Mouse (Mus musculus) left cerebral cortex, adult 18-20 months (tissue): ENCODE results near the gene B430305J03Rik. TPM values are rescaled to one million over a fixed set of nuclear protein-coding genes. Genes with fewer than 3 reads are reported as not detected.

Source experiments
- DNase-seq, 2 experiments: peaks; one replicate each; pipeline ENCODE4 v3.0.0; 2021 to 2022; ENCODE audit warnings: low spot score in 2 of 2, mixed read lengths in 1 of 2
- total RNA-seq, 2 experiments: library from RNA; stranded (reverse); gene quantifications; 2 replicates each; pipeline ENCODE4 v1.2.3; 2021

The B430305J03Rik gene
- total RNA-seq, 2 experiments from 2014 or later, result 3.0 TPM

DNA sequence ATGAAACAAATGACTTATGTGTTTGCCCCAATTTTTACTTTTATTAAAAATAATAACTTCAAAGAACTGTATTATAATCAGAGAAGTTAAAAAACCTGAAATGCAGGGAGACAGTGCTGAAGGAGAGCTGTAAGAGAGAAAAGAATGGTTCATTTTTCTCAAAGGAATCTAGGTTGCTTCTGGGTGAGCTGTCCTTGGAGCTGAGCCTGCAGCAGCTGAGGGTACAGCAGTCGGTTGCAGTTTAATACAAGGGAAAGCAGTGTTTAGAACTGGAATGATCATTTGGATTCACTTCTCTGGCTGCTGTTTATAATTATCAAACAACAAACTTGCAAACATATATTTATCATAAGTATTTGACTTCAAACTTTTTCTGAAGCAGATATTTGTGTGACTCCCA, 16.3 kb downstream of the B430305J03Rik start:
- DNase-seq, result no peak

DNA sequence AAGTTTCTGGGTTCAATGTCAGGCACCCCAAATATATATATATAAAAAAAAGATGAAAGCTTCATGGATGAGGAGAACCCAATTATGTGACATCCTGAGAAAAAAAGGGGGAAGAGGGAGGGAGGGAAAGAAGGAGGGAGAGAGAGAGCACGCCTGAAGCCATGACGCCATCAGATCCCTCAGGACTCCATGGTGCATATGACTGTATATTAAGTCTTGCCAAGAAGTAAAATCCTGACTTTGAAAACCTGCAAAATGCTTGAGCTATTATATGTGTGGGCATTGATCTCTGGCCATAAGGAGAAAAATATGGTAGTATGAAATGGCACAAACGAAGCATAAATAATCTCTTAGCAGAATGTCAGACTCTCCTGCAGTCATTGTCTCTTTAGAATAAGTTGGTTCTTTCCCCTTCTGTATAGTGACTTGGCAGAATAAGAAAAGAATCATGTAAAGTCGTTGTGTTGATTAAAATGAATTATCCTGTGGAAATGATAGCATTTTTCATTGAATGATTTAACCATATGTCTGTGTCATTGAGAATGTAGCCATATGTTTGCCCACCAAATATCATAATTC, 17.6 kb downstream of the B430305J03Rik start:
- no peak for DNase-seq

DNA sequence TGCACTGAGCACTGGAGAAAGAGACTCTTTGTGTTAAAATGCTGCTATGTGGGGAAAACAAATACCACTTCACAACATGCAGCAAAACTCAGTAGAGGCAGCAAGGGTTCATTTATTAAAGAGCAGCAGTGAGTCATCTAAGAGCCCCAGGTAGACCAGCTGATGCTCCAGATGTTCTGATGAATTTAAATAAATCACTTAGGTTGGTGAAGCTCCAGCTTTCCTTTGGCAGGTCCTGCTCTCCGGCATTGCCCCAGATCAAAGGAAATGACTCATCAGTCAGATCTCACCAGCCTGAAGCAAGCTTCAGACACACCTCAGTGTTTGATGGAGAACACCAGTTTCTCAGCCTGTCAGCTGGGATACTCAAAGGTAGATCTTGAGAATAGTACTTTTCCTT, 20.1 kb downstream of the B430305J03Rik start:
- DNase-seq, result no peak

DNA sequence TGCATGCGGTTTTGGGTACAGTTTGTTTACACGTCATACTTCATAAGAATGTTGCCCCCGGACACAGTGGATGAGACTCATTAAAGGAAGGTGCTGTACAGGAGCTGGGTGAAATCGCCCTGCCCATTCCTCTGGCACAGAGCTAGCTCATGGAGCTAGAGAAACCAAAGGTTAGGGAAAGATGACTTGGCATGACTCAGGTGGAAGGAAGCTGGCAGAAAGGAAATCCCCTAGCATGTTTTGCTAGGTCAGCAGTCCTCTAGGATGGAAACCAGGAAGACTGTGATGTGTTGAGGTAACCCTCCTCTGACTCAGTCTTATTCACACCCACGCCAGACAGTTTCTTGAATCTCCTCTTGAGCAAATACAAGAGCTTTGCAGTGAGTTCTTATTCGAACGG, 21.7 kb downstream of the B430305J03Rik start:
- no peak for DNase-seq

DNA sequence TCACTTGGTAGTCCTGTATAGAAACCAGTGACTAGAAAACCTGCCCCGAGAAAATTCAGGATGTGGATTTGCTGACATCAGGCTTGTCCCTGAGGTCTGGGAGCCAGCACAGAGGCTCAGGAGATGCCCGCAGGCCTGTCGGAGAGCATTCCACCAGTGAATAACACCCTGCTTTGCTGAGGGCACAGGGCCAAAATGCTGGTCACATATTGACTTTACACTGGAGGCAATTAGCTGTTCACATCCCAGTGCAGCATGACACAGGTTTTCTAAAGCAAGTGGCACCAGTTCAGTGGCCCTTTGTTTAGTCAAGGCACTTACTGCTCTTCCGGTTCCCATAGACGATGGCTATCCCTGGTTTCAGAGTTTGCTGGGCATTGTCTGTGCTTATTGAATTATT, 25.4 kb downstream of the B430305J03Rik start:
- DNase-seq, result no peak

DNA sequence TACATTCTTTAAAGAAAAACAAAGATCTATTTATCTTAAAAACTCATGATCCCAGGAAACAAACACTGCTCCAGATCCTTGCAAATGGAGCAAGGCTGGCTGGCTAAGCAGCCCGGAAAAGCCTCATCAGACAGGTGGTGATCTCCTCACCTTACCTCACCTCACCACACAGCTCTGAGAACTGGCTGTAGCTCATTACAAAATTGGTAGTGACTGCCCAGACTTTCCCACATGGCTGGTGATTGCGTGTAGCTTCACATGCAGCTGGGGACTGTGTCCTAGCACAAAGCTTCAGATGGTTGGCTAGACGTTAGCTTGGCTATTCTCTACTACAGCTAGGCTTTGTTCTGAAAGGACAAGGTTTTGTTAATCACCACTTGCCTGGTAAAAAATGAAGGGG, 28.5 kb downstream of the B430305J03Rik start:
- no peak for DNase-seq

DNA sequence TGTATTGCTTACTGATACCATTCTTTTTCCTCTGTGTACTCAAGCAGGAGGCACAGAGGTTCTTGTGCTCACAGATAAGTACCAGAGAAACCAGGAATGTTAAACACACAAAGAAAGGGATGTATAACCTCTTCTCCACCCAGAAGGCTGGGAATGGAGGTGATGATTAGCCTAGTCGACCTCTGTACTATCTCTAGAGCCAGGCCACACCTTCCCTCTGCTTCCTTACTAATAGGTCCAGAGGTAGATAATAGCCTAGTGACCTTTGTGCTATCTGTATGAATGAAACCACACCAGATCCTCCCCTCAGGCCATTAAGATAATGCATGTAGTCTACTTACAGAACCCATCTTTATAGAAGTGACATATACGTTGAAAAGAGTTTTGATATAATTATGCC, 29.5 kb downstream of the B430305J03Rik start:
- DNase-seq, result no peak

DNA sequence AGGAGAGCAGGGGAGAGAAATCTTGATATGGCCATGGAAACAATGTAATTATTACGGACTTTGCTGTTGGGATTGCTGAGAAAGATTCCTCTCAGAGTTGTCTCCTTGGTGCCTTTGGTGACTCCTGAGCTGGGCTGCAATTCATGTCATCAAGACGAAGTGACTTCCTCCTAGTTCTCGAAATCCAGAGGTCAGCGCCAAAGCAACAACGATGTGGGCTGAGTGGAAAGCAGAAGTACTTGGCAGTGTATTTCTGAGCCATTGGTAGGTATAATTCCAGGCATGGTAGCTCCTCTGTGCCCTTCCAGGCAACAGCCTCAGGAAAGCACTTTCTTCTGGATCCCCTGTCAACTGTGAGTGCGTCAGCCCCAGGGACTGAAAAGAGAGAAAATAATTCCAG, 44.1 kb downstream of the B430305J03Rik start:
- no peak for DNase-seq

DNA sequence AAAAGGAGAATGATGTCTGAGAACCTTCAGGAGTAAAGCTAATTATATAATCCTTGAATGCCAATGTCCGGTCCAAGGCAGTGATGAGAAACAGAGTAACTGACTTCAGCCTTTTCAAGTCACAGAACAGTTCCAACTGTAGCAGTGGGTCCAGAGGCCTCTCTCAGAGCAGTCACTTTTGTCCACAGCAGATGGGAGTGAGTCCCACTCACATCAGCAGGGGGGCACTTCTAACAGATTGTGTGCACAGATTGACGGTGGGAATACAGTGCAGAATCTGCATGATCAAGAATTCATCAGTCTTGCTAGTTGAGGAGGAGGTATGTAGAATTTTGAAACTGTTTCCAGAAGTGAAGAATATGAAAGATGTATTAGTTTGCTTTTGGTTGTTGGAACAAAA, 45.7 kb downstream of the B430305J03Rik start:
- DNase-seq, result peak; percentile 10 to 65

DNA sequence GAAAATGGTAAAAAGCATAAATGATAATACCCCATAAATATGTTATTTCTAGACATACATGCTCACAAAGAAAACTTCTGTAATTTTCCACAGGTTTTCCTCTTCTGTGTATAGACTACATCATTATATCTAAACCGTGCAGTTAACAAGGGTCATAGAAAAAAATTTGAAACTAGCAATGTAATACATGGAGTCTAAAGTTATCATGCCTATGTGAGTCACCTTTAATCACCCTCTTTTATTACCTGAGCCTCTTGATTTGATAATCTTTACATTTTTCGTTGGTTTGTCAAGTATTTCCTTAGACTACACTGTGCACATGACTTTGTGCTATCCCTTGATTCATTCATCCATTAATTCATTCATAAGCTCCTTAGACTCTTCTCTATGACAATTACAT, 50.7 kb downstream of the B430305J03Rik start:
- DNase-seq, result no peak

Other genes with a start within 250 kb of the B430305J03Rik start
- gene Rap2b, start 4.3 kb downstream of the B430305J03Rik start, total RNA-seq, result 10 to 100 TPM; 32.7 to 35.4 TPM